Mouse (Mus musculus) heart, adult 2 months (tissue): ENCODE measurements at regions not wholly inside any gene's neighbourhood (a gene's known extent, or its start where the extent isn't known, plus 50 kb on each side); places are given as distances from the start of the nearest gene placed in this dataset.

ENCODE experiments used
- CTCF ChIP-seq: fragments of 200-600 bp; IDR thresholded peaks from 2 replicates; pipeline ENCODE4 v1.8.1; 2022; ENCODE audit warnings: antibody characterized with exemption, mild to moderate bottlenecking, moderate library complexity
- EP300 ChIP-seq: fragments of 200-500 bp; IDR thresholded peaks from 2 replicates; pipeline ENCODE4 v1.6.1; 2011; ENCODE audit warnings: low read depth, low read length, control low read depth; ENCODE audit not compliant: insufficient read depth
- POLR2A ChIP-seq: fragments of 200-500 bp; IDR thresholded peaks from 2 replicates; pipeline ENCODE4 v1.6.1; 2011; ENCODE audit warnings: mild to moderate bottlenecking, low read depth, low read length, control low read depth; ENCODE audit not compliant: insufficient read depth

- no peak for TF ChIP-seq CTCF
- no peak for TF ChIP-seq EP300
- TF ChIP-seq POLR2A = no peak
Observed at GRCm38 (mm10) chr9:41377701-41378626, 216.5 kb upstream of the Ubash3b start.
